Mouse (Mus musculus): Measurements from ENCODE around the gene Fbxo39. TPM values are rescaled to one million over a fixed set of nuclear protein-coding genes. Genes with fewer than 3 reads are reported as not detected.

The Fbxo39 gene
- polyA plus RNA-seq, 1 experiment = not detected

DNA sequence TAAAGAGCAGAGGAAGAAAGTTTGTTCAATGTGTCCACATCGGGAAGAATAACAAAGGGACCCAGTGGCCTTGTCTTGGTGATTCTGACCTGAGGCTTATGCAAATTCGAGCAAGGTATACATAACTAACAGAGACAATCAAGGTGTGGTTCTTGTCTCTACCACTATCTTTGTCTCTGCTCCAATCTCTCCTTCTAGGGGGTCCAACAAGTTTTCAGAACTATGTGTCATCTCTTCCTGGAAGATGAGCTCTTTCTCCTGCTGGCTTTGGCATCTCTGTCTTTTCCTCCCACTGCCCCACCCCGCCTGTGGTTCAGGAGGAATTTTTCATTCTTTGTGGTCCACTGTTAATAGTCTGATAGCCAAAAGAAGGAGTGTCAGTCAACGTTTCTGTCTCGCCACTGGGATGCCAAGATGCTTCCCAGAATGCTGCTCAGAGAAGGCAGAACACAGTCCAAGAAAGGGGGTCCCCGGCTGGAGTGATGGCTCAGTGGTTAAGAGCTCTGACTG is 28.2 kb upstream of the Fbxo39 start:
- TF ChIP-seq POLR2A (IDR thresholded peaks at IDR 0.05; ENCODE audit: borderline replicate concordance, extremely low read depth, insufficient read depth, insufficient read length, poor library complexity, severe bottlenecking) = no peak
- DNase-seq (ENCODE audit: low read depth) = no peak

DNA sequence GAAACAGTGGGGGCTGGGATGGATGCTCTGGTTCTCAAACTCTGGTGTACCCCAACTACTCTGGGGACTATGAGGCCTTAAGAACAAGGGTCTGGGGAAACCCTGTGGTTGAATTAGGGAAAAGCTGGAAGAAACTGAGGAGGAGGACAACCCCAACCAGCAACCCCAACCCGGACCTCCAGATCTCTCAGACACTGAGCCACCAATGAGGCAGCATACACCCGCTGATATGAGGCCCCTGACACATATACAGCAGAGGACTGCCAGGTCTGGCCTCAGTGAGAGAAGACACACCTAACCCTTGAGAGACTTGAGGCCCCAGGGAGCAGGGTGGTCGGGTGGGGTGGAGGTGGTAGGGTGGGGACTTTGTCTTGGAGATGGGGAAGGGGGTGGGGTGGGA is 27.6 kb upstream of the Fbxo39 start:
- TF ChIP-seq POLR2A (IDR thresholded peaks at IDR 0.05; ENCODE audit: borderline replicate concordance, extremely low read depth, insufficient read depth, insufficient read length, poor library complexity, severe bottlenecking) (no peak), CTCF (IDR thresholded peaks at IDR 0.05; ENCODE audit: borderline replicate concordance, extremely low read depth, insufficient read depth, insufficient read length) (no peak)
- no peak for DNase-seq (ENCODE audit: low read depth)

DNA sequence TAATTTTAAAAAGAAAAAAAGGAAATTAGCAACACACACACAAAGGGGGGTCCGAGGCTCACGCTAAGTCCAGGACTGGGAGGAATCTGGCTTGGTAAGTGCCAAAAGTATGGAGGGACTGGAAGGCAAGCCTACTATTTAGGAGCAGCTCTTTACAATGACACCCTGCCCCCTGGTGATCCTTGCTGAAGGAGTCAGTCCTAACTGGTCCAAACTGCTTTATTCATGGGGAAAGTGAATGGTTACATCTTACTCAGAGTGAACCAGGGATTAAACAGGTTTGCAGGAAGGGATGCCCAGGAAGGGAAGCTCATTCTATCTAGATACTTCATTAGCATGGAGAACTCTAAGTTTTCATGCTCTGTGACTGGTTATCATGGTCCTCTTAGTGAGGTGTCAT is 27.1 kb upstream of the Fbxo39 start:
- no peak for DNase-seq (ENCODE audit: low read depth)
- TF ChIP-seq CTCF (IDR thresholded peaks at IDR 0.05; ENCODE audit: borderline replicate concordance, extremely low read depth, insufficient read depth, insufficient read length) = no peak
- no peak for TF ChIP-seq POLR2A (IDR thresholded peaks at IDR 0.05; ENCODE audit: borderline replicate concordance, extremely low read depth, insufficient read depth, insufficient read length, poor library complexity, severe bottlenecking)

DNA sequence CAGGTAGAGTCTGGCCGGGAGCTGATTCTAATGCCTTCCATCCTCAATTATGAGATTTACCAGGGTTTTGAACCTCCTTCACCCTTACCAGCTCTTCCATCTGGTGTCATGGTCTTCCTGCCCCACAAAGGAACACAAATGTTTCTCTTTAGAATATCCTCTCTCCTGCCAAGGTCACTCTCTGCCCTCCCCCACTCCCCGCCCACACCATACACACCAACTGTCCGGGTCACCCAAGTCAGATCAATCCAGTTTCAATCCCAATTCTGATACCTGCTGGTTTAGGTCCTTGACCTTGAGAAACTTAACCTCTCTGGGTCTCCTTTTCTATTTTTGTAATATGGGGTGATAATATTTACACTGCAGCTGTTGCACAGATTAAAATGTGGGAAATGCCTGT is 26.7 kb upstream of the Fbxo39 start:
- no peak for TF ChIP-seq CTCF (IDR thresholded peaks at IDR 0.05; ENCODE audit: borderline replicate concordance, extremely low read depth, insufficient read depth, insufficient read length)
- no peak for TF ChIP-seq POLR2A (IDR thresholded peaks at IDR 0.05; ENCODE audit: borderline replicate concordance, extremely low read depth, insufficient read depth, insufficient read length, poor library complexity, severe bottlenecking)
- DNase-seq (ENCODE audit: low read depth) = no peak

DNA sequence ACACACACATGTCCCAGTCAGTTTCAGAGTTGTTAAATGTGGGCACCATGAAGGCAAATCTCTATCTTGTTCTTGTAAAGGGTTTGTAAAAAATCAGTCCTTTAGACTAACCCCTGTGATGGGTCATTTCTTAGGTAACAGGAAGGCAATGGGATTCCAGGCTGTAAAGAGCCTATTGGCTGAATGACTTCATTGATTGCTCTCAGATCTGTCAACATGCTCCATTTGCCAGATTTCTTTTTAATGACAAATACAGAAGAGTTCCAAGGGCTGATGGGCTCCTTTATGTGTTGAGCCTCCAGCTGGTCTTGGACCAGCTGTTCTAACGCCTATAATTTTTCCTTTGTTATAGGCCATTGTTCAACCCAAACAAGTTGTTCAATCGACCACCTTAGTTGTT is 21.1 kb upstream of the Fbxo39 start:
- TF ChIP-seq CTCF (IDR thresholded peaks at IDR 0.05; ENCODE audit: borderline replicate concordance, extremely low read depth, insufficient read depth, insufficient read length) = no peak
- TF ChIP-seq POLR2A (IDR thresholded peaks at IDR 0.05; ENCODE audit: borderline replicate concordance, extremely low read depth, insufficient read depth, insufficient read length, poor library complexity, severe bottlenecking) = no peak
- no peak for DNase-seq (ENCODE audit: low read depth)

DNA sequence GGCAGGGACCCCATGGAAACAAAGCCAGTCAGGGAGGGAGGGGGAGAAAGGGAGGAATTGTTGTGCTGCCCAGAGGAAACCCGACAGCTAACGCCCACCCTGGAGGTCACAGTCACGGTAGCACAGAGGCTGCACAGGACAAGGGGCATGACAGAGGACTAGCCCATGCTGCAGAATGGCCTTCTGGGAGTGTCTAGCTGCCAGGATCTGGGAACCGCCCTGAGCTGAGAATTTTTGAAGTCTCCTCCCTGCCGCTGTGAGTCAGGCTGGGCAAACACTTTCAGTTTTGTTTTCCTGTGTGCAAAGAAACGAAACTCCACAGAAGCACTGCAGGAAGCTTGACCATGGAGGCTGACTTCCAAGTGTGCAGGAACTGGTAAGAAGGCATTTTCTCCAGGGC is 12.9 kb upstream of the Fbxo39 start, which contains the start of gene Xaf1:
Gene Xaf1, plus strand, starts transcription at position 296 of the 400 bp plus-strand sequence.
- TF ChIP-seq POLR2A (IDR thresholded peaks at IDR 0.05; ENCODE audit: borderline replicate concordance, extremely low read depth, insufficient read depth, insufficient read length, poor library complexity, severe bottlenecking) (no peak), CTCF (IDR thresholded peaks at IDR 0.05; ENCODE audit: borderline replicate concordance, extremely low read depth, insufficient read depth, insufficient read length) (no peak)
- DNase-seq (ENCODE audit: low read depth) = peak; percentile 9

DNA sequence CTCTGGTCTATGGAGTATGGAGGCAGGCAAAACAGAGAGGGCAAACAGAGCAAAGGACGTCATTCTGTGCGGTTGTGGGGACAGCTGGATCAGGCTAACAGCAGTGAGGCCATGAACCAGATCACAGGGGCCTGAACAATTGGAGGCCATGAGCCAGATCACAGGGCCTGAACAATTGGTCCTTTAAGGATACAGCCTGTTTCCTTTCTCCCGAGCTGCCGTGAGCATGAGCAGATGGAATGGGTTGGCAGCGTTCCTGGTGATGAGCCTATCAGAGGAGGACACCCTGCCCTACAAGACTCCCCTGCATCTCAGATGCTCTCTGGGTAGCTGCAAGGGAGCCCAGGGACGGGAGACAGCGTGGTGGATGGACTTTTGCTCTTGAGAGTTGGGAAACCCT is 12.0 kb upstream of the Fbxo39 start:
- TF ChIP-seq POLR2A (IDR thresholded peaks at IDR 0.05; ENCODE audit: borderline replicate concordance, extremely low read depth, insufficient read depth, insufficient read length, poor library complexity, severe bottlenecking) = no peak
- TF ChIP-seq CTCF (IDR thresholded peaks at IDR 0.05; ENCODE audit: borderline replicate concordance, extremely low read depth, insufficient read depth, insufficient read length) = no peak
- peak; percentile 5 for DNase-seq (ENCODE audit: low read depth)

DNA sequence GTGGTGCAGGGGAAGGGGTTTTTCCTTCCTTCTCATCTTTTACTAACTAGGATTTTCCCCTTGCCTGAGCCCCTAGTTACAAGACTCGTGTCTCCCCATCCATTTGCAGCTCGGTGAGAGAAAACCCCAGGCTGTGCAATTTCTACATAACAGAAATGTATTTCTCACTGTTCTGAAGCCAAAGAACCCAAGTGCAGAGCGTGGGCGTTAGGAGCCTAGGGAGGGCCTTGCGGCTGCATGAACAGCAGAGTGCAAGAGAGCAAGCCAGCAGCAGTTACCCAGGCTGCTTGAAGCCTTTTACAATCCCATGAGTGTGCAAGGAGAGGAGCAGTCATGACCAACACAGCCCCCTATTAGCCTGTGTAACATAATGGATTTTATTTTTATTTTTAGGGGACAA is 6.8 kb upstream of the Fbxo39 start:
- DNase-seq (ENCODE audit: low read depth) = no peak
- TF ChIP-seq POLR2A (IDR thresholded peaks at IDR 0.05; ENCODE audit: borderline replicate concordance, extremely low read depth, insufficient read depth, insufficient read length, poor library complexity, severe bottlenecking) = no peak
- no peak for TF ChIP-seq CTCF (IDR thresholded peaks at IDR 0.05; ENCODE audit: borderline replicate concordance, extremely low read depth, insufficient read depth, insufficient read length)

DNA sequence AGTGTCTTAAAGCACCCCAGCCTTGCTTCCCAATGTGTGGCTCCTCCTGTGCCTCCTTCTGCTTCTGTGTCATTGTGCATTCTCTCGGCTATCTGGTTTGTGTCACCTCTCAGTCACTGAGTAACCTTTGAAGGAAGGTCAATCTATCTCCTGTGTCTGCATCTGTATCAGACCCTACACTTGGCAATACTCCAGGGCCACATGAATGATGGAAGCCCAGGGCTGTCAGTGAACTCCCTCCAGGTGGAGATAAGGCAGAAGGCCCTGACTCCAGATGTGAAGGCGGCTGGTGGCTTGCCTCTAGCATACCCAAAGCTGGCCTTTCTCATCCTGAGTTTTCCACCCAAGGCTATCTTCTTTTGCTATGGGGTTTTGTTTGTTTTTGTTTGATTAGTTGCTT is 5.3 kb upstream of the Fbxo39 start:
- TF ChIP-seq CTCF (IDR thresholded peaks at IDR 0.05; ENCODE audit: borderline replicate concordance, extremely low read depth, insufficient read depth, insufficient read length) (no peak), POLR2A (IDR thresholded peaks at IDR 0.05; ENCODE audit: borderline replicate concordance, extremely low read depth, insufficient read depth, insufficient read length, poor library complexity, severe bottlenecking) (no peak)
- no peak for DNase-seq (ENCODE audit: low read depth)

DNA sequence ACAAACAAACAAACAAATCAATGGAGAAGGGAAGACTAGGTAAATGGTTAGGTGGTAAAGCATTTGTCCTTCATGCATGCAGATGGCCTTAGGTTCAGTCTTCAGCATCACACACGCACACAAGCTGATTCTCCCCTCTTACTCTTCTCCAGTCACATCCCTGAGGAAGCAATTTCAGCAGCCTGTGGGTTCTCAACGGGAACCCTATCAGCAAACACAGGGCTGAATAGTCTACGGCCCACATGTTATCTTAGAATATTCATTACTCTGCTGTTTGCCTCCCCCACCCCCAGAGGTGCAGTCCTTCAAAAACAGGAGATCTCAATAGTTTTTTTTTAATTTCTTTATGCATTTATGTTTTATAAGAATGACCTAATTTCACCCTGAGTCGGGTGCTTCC is 3.8 kb upstream of the Fbxo39 start:
- no peak for TF ChIP-seq CTCF (IDR thresholded peaks at IDR 0.05; ENCODE audit: borderline replicate concordance, extremely low read depth, insufficient read depth, insufficient read length)
- no peak for TF ChIP-seq POLR2A (IDR thresholded peaks at IDR 0.05; ENCODE audit: borderline replicate concordance, extremely low read depth, insufficient read depth, insufficient read length, poor library complexity, severe bottlenecking)
- DNase-seq (ENCODE audit: low read depth) = no peak

DNA sequence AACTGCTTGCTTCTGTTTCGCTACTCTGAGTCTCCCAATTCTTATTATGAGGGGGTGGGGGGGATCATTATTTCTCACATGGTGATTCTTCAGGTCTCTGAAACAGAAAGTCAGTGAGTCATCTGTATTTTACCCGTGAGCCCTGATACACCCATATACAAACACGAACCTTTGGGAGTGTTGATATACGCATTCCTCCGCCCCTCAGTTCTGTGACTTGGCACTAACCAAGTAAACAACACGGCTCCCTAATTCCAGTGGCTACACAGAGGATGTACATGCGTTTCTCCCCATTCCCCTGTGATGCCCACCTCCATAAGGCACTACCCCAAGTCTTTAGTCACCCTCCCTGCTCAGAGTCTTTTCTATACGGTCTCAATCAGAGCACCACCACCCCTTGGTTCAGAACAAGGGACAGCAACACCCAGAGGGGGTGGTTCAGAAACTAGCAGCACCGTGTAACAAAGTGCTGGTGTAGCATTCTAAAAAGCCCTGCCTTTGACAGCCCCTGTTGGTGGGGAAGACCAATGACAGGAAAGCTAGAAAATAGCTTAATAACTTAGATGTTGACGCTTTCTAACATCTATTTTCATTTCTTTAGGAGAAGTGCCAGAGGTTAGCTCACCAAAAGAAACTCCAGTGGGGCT is 2.8 kb upstream of the Fbxo39 start:
- no peak for DNase-seq (ENCODE audit: low read depth)
- no peak for TF ChIP-seq POLR2A (IDR thresholded peaks at IDR 0.05; ENCODE audit: borderline replicate concordance, extremely low read depth, insufficient read depth, insufficient read length, poor library complexity, severe bottlenecking)
- TF ChIP-seq CTCF (IDR thresholded peaks at IDR 0.05; ENCODE audit: borderline replicate concordance, extremely low read depth, insufficient read depth, insufficient read length) = no peak

DNA sequence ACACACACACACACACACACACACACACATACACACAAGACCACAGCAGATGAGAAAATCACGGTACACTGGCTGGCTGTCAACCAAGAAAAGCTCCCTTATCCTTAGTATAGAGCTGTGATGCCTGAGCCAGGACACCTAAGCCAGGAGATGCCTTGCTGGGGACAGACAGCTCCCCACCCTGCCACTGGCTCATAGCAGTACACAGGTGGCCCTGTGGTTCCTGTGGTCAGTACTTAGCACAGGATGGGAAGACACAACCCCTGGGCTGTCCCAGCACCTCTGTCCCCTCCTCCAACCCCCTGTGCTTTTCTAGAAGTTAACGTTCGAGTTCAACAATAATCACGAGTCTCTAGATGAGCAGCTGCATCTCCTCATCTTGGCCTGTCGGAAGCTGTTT is 3.8 kb downstream of the Fbxo39 start:
- TF ChIP-seq POLR2A (IDR thresholded peaks at IDR 0.05; ENCODE audit: borderline replicate concordance, extremely low read depth, insufficient read depth, insufficient read length, poor library complexity, severe bottlenecking) = no peak
- DNase-seq (ENCODE audit: low read depth) = no peak

Data from brain, embryonic 14.5 days (tissue).